Comparison of ENCODE assay signal across 29 mouse cellular contexts in genomic region chr5:27888080-27888479, GRCm38 (mm10). TPM values are rescaled to one million over a fixed set of nuclear protein-coding genes. Genes with fewer than 3 reads are reported as not detected.
"Had no signal": no experiment of that assay in that cellular context is flagged by ENCODE, and none has a peak within 500 bp of the region (broad histone marks: within the 10 kb centered on the region; RNA-seq: fewer than 3 reads in every experiment).

No protein-coding gene starts in this region.

- H3K27ac ChIP-seq: heart, adult 2 months; heart, embryonic 13.5 days; heart, embryonic 15.5 days; hindbrain, embryonic 13.5 days; hindbrain, embryonic 15.5 days; hindbrain, postnatal 0 days; layer of hippocampus, adult 2 months; limb, embryonic 13.5 days; limb, embryonic 15.5 days; liver, embryonic 12.5 days; liver, embryonic 14.5 days had no signal

- H3K4me2 ChIP-seq: heart, embryonic 11.5 days; heart, embryonic 13.5 days; heart, embryonic 15.5 days; hindbrain, embryonic 13.5 days; hindbrain, embryonic 15.5 days; limb, embryonic 13.5 days; limb, embryonic 15.5 days; liver, embryonic 12.5 days had no signal

- H3K9ac ChIP-seq: forebrain, postnatal 0 days; heart, embryonic 13.5 days; heart, embryonic 15.5 days; hindbrain, embryonic 13.5 days; hindbrain, embryonic 15.5 days; limb, embryonic 13.5 days; limb, embryonic 15.5 days; liver, embryonic 12.5 days; liver, embryonic 14.5 days had no signal

- H3K36me3 ChIP-seq: heart, embryonic 13.5 days; heart, embryonic 15.5 days; hindbrain, embryonic 13.5 days; hindbrain, embryonic 15.5 days; limb, embryonic 13.5 days; limb, embryonic 15.5 days; liver, embryonic 12.5 days had no signal

- H3K4me1 ChIP-seq: heart, embryonic 13.5 days; heart, embryonic 15.5 days; hindbrain, embryonic 13.5 days; hindbrain, embryonic 15.5 days; limb, embryonic 13.5 days; limb, embryonic 15.5 days; liver, embryonic 12.5 days had no signal

- H3K9me3 ChIP-seq: heart, embryonic 15.5 days; hindbrain, embryonic 15.5 days; limb, embryonic 15.5 days; liver, embryonic 12.5 days had no signal

- H3K4me3 ChIP-seq: heart, adult 2 months; heart, embryonic 13.5 days; heart, embryonic 15.5 days; hindbrain, embryonic 13.5 days; hindbrain, embryonic 15.5 days; layer of hippocampus, adult 2 months; limb, embryonic 13.5 days; limb, embryonic 15.5 days; liver, embryonic 12.5 days had no signal

- DNase-seq: forebrain, postnatal 0 days; gastrocnemius, postnatal 14 days; gastrocnemius, postnatal 36 days; heart, adult 2 months; heart, postnatal 14 days; heart, postnatal 36 days; kidney, adult 18-20 months; kidney, adult 8-10 months; kidney, postnatal 10 days; kidney, postnatal 25 days; kidney, postnatal 4 days; left cerebral cortex, postnatal 4 days had no signal

- H3K27me3 ChIP-seq: heart, embryonic 13.5 days; heart, embryonic 15.5 days; hindbrain, embryonic 13.5 days; hindbrain, embryonic 15.5 days; limb, embryonic 13.5 days; limb, embryonic 15.5 days; liver, embryonic 12.5 days had no signal

- ATAC-seq: forebrain, postnatal 0 days; hindbrain, postnatal 0 days; liver, embryonic 12.5 days had no signal

RNA-seq across cellular contexts. Expression of gene Htr5a, which starts 46.1 kb away (rescaled TPM):
- polyA plus RNA-seq: gonadal fat pad, adult 2 months; heart, adult 2 months; heart, embryonic 11.5 days; heart, embryonic 13.5 days; heart, embryonic 15.5 days; heart, postnatal 0 days; hindbrain, embryonic 11.5 days; kidney, embryonic 14.5 days; kidney, embryonic 16.5 days; limb, embryonic 11.5 days; limb, embryonic 13.5 days; limb, embryonic 15.5 days; liver, embryonic 12.5 days; liver, embryonic 14.5 days had no signal
